Mouse (Mus musculus): ENCODE measurements at regions not wholly inside any gene's neighbourhood (a gene's known extent, or its start where the extent isn't known, plus 50 kb on each side); places are given as distances from the start of the nearest gene placed in this dataset.

GRCm38 (mm10) chr13:102113941-102114340 lies 345.9 kb upstream of the Pik3r1 start:
- Histone ChIP-seq H3K27ac (no peak overlapping the region), H3K9ac (no peak overlapping the region), H3K27me3 (no peaks in the 10 kb centered on the region), H3K9me3 (no peaks in the 10 kb centered on the region), H3K4me3 (no peak overlapping the region), H3K36me3 (no peaks in the 10 kb centered on the region), H3K4me1 (no peaks in the 10 kb centered on the region), H3K4me2 (no peak overlapping the region)
- ATAC-seq (ENCODE audit: insufficient number of reproducible peaks, low FRiP score, low TSS enrichment, low read depth), result no peak
- WGBS, result 83% methylated on average over 5 of the region's 5 CpGs

GRCm38 (mm10) chr13:102122341-102122740 lies 354.3 kb upstream of the Pik3r1 start:
- H3K36me3 ChIP-seq, result no peaks in the 10 kb centered on the region
- 88% methylated on average over 6 of the region's 6 CpGs for WGBS

GRCm38 (mm10) chr13:102127933-102128430 lies 360.0 kb upstream of the Pik3r1 start:
- Histone ChIP-seq H3K9me3 (no peaks in the 10 kb centered on the region), H3K36me3 (no peaks in the 10 kb centered on the region), H3K4me1 (no peaks in the 10 kb centered on the region), H3K4me2 (no peak overlapping the region), H3K9ac (no peak overlapping the region), H3K27ac (no peak overlapping the region), H3K27me3 (no peaks in the 10 kb centered on the region), H3K4me3 (no peak overlapping the region)
- ATAC-seq (ENCODE audit: insufficient number of reproducible peaks, low FRiP score, low TSS enrichment, low read depth), result no peak
- WGBS, result 76% methylated on average over 4 of the region's 4 CpGs

More at GRCm38 (mm10) chr13:102122341-102122740, 354.3 kb upstream of the Pik3r1 start:
- ATAC-seq (ENCODE audit: insufficient number of reproducible peaks, low FRiP score, low TSS enrichment, low read depth), result no peak
- Histone ChIP-seq H3K9me3 (no peaks in the 10 kb centered on the region), H3K27ac (no peak overlapping the region), H3K27me3 (no peaks in the 10 kb centered on the region), H3K4me2 (no peak overlapping the region), H3K4me3 (no peak overlapping the region), H3K9ac (no peak overlapping the region), H3K4me1 (no peaks in the 10 kb centered on the region)

GRCm38 (mm10) chr13:102131459-102131858 lies 363.4 kb upstream of the Pik3r1 start:
- Histone ChIP-seq H3K4me2 (no peak overlapping the region), H3K9ac (no peak overlapping the region), H3K4me3 (no peak overlapping the region), H3K36me3 (no peaks in the 10 kb centered on the region), H3K4me1 (no peaks in the 10 kb centered on the region), H3K9me3 (no peaks in the 10 kb centered on the region), H3K27me3 (no peaks in the 10 kb centered on the region), H3K27ac (no peak overlapping the region)
- WGBS, result 78% methylated on average over 2 of the region's 2 CpGs
- no peak for ATAC-seq (ENCODE audit: insufficient number of reproducible peaks, low FRiP score, low TSS enrichment, low read depth)

- H3K36me3 ChIP-seq, result no peaks in the 10 kb centered on the region
- WGBS, result 65% methylated on average over 5 of the region's 5 CpGs
- ATAC-seq (ENCODE audit: insufficient number of reproducible peaks, low FRiP score, low TSS enrichment, low read depth), result no peak
- no peak overlapping the region for H3K9ac ChIP-seq
- no peaks in the 10 kb centered on the region for H3K27me3 ChIP-seq
- H3K9me3 ChIP-seq, result no peaks in the 10 kb centered on the region
- no peak overlapping the region for H3K4me3 ChIP-seq
- H3K27ac ChIP-seq, result no peak overlapping the region
- H3K4me2 ChIP-seq, result no peak overlapping the region
- H3K4me1 ChIP-seq, result no peaks in the 10 kb centered on the region
These were observed 364.1 kb upstream of the Pik3r1 start for GRCm38 (mm10) chr13:102132154-102132553.

GRCm38 (mm10) chr13:102132696-102133095 lies 364.7 kb upstream of the Pik3r1 start:
- ATAC-seq (ENCODE audit: insufficient number of reproducible peaks, low FRiP score, low TSS enrichment, low read depth), result no peak
- no peak overlapping the region for H3K9ac ChIP-seq
- WGBS, result 73% methylated on average over 2 of the region's 2 CpGs

GRCm38 (mm10) chr13:102135210-102135609 lies 367.2 kb upstream of the Pik3r1 start:
- Histone ChIP-seq H3K4me1 (no peaks in the 10 kb centered on the region), H3K4me2 (no peak overlapping the region), H3K27ac (no peak overlapping the region), H3K9ac (no peak overlapping the region), H3K36me3 (no peaks in the 10 kb centered on the region), H3K27me3 (no peaks in the 10 kb centered on the region), H3K9me3 (no peaks in the 10 kb centered on the region), H3K4me3 (no peak overlapping the region)
- ATAC-seq (ENCODE audit: insufficient number of reproducible peaks, low FRiP score, low TSS enrichment, low read depth), result no peak

More at GRCm38 (mm10) chr13:102132696-102133095, 364.7 kb upstream of the Pik3r1 start:
- no peak overlapping the region for H3K4me3 ChIP-seq
- no peak overlapping the region for H3K4me2 ChIP-seq
- H3K9me3 ChIP-seq, result no peaks in the 10 kb centered on the region
- no peaks in the 10 kb centered on the region for H3K4me1 ChIP-seq
- H3K36me3 ChIP-seq, result no peaks in the 10 kb centered on the region
- no peaks in the 10 kb centered on the region for H3K27me3 ChIP-seq
- no peak overlapping the region for H3K27ac ChIP-seq

GRCm38 (mm10) chr13:102142986-102143385 lies 375.0 kb upstream of the Pik3r1 start:
- no peaks in the 10 kb centered on the region for H3K27me3 ChIP-seq
- WGBS, result 92% methylated on average over 7 of the region's 7 CpGs
- ATAC-seq (ENCODE audit: insufficient number of reproducible peaks, low FRiP score, low TSS enrichment, low read depth), result no peak
- H3K4me1 ChIP-seq, result no peaks in the 10 kb centered on the region
- H3K4me3 ChIP-seq, result no peak overlapping the region
- no peak overlapping the region for H3K27ac ChIP-seq
- no peak overlapping the region for H3K4me2 ChIP-seq
- H3K9me3 ChIP-seq, result no peaks in the 10 kb centered on the region
- no peaks in the 10 kb centered on the region for H3K36me3 ChIP-seq
- no peak overlapping the region for H3K9ac ChIP-seq

GRCm38 (mm10) chr13:102143848-102144247 lies 375.8 kb upstream of the Pik3r1 start:
- WGBS, result 72% methylated on average over 2 of the region's 2 CpGs
- Histone ChIP-seq H3K4me3 (no peak overlapping the region), H3K4me2 (no peak overlapping the region), H3K9ac (no peak overlapping the region), H3K27ac (no peak overlapping the region), H3K27me3 (no peaks in the 10 kb centered on the region), H3K9me3 (no peaks in the 10 kb centered on the region), H3K36me3 (no peaks in the 10 kb centered on the region), H3K4me1 (no peaks in the 10 kb centered on the region)
- ATAC-seq (ENCODE audit: insufficient number of reproducible peaks, low FRiP score, low TSS enrichment, low read depth), result no peak

- no peaks in the 10 kb centered on the region for H3K4me1 ChIP-seq
- no peak overlapping the region for H3K27ac ChIP-seq
- WGBS, result 79% methylated on average over 2 of the region's 2 CpGs
- H3K36me3 ChIP-seq, result no peaks in the 10 kb centered on the region
- H3K4me2 ChIP-seq, result no peak overlapping the region
- no peaks in the 10 kb centered on the region for H3K9me3 ChIP-seq
- H3K9ac ChIP-seq, result no peak overlapping the region
- no peak overlapping the region for H3K4me3 ChIP-seq
- H3K27me3 ChIP-seq, result no peaks in the 10 kb centered on the region
- ATAC-seq (ENCODE audit: insufficient number of reproducible peaks, low FRiP score, low TSS enrichment, low read depth), result no peak
These were observed 380.0 kb upstream of the Pik3r1 start for GRCm38 (mm10) chr13:102148039-102148438.

GRCm38 (mm10) chr13:102153785-102154608 lies 386.0 kb upstream of the Pik3r1 start:
- no peak overlapping the region for H3K4me3 ChIP-seq
- no peak for ATAC-seq (ENCODE audit: insufficient number of reproducible peaks, low FRiP score, low TSS enrichment, low read depth)
- H3K9ac ChIP-seq, result no peak overlapping the region
- H3K27ac ChIP-seq, result no peak overlapping the region
- H3K36me3 ChIP-seq, result no peaks in the 10 kb centered on the region
- no peaks in the 10 kb centered on the region for H3K4me1 ChIP-seq
- H3K27me3 ChIP-seq, result no peaks in the 10 kb centered on the region
- WGBS, result 26% methylated on average over 5 of the region's 5 CpGs
- H3K9me3 ChIP-seq, result no peaks in the 10 kb centered on the region
- H3K4me2 ChIP-seq, result no peak overlapping the region

- Histone ChIP-seq H3K9ac (no peak overlapping the region), H3K9me3 (no peaks in the 10 kb centered on the region), H3K4me2 (no peak overlapping the region), H3K4me3 (no peak overlapping the region), H3K36me3 (no peaks in the 10 kb centered on the region), H3K27me3 (no peaks in the 10 kb centered on the region), H3K4me1 (no peaks in the 10 kb centered on the region), H3K27ac (no peak overlapping the region)
- WGBS, result 25% methylated on average over 2 of the region's 2 CpGs
- no peak for ATAC-seq (ENCODE audit: insufficient number of reproducible peaks, low FRiP score, low TSS enrichment, low read depth)
These were observed 386.5 kb upstream of the Pik3r1 start for GRCm38 (mm10) chr13:102154609-102154899.
